Mouse (Mus musculus): ENCODE measurements at regions not wholly inside any gene's neighbourhood (a gene's known extent, or its start where the extent isn't known, plus 50 kb on each side); places are given as distances from the start of the nearest gene placed in this dataset.
A peak's percentile ranks its signal among the peaks of the same experiment; 100 is the strongest.

DNA sequence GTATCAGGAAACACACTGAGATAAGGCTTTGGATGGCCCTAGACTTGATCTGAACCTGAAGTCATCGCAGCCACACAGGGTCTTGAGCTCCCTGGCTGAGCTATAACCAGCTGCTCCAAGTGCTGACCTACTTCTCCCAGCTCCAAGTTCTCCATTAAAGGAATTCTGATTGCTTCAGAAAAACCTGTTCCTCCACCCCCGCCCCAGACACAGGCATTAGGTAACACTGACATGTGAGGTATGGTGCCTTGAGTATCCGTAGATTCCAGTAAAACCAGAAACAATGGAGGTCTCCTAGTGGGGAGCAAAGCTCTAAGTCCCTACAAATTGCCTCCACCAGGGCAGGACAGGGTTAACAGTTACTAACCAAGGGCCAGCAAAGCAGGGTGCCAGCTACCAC lies 129.4 kb upstream of the Topaz1 start:
- DNase-seq (ENCODE audit: inconsistent age in 2 of 2, low spot score in 1 of 2): no peak

DNA sequence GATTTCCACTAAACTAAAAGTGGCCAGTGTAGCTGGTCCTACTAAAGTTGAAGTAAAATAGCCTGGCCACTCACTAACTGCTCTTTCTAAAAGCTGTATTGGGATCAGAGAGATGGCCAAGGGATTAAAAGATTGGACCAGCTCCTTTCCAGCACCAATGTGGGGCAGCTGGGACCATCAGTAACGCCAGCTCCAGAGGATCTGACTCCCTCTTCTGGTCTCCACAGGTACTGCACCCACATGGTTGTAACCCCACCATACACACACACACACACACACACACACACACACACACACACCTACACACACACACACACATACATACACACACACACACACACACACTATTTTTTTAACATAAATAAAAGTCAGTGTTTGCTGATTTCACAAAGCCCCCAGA lies 122.1 kb upstream of the Topaz1 start:
- no peak for DNase-seq (ENCODE audit: inconsistent age in 2 of 2, low spot score in 1 of 2)

DNA sequence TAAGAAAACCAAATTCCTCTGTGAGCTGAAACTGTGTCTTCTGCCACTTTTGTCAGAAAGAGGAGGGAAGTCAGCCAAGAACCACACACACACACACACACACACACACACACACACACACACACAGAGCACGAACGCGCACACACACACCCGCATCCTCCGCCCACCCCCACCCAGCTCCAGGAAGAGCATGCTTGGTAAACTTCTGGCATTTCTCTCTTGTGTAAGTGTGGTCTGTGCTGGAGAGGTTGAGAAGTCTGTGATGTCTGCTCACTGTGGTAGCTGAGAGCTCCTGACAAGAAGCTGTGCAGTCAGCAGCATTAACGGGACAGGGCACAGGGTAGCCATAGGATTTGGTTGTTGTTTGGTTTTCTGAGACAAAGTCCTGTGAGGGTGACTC lies 120.8 kb upstream of the Topaz1 start:
- no peak for DNase-seq (ENCODE audit: inconsistent age in 2 of 2, low spot score in 1 of 2)

DNA sequence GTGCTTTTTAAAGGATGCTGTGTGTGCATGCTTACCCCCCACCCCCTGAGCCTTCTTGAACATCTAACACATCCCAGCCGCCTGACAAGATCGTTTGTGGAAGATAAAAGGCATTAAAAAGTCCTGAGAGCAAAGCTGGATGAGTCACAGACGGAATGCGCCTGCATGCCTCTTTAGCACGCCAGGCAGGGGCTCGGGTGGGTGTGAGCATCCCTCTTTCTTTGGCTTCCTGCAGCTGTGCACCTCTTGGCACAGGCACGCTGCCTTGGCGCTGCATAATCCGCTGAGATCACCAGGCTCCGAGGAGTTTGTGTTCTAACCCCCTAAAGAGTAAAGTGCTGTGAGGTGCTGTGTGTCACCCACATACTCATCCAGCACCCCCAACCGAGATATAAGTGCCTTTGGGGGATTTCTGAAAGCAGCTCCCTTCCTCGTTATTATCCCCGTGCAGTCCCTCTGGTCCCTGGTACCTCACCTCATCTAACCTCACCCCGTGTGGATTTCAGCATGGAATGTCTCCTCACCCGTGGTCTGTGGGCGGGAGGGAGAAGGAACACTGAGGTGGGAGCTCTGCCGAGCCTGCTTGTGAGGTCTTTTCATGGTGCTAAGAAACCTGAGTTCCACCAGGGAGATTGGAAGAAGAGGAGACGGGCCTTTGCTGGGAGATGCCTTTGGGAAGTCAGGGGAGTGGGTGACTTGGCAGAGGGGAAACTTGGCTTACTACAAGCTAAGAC lies 117.8 kb upstream of the Topaz1 start:
- DNase-seq (ENCODE audit: inconsistent age in 2 of 2, low spot score in 1 of 2): no peak

DNA sequence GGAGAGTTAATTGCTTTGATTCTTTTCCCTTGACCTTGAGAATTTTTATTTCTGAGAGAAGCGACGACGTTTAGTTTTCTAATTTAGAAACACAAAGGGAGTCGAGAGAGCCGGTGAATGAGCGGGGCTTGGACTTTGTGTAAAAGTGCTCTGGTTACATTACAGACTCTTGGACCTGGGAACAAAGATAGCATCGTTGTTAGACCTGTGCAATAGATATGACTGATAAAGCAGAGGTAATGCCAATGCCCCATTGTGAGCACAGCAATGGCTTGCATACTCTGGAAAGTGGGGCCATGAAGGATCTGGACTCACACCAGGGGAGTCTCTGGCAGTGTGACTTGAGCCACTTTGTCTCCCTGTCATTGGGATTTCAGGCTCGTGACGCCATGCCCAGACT lies 115.4 kb upstream of the Topaz1 start:
- no peak for DNase-seq (ENCODE audit: inconsistent age in 2 of 2, low spot score in 1 of 2)

DNA sequence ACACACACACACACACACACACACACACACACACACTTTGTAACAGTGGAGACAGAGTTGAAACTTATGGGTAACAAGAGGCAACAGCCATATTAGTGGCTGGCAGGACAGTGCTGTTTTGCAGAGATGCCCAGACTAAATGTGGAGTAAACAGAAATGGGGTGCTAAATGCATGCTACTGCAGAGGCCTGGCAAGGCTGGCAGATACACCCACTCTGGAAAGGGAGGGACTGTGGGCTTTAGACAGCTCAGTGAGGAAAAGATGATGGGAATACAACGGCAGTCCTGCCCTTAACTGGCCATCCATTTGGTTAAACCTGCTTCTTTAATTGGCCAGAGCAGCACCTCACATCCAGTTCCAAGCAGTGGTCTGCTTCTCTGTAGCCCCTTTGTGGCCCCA lies 113.7 kb upstream of the Topaz1 start:
- no peak for DNase-seq (ENCODE audit: inconsistent age in 2 of 2, low spot score in 1 of 2)

DNA sequence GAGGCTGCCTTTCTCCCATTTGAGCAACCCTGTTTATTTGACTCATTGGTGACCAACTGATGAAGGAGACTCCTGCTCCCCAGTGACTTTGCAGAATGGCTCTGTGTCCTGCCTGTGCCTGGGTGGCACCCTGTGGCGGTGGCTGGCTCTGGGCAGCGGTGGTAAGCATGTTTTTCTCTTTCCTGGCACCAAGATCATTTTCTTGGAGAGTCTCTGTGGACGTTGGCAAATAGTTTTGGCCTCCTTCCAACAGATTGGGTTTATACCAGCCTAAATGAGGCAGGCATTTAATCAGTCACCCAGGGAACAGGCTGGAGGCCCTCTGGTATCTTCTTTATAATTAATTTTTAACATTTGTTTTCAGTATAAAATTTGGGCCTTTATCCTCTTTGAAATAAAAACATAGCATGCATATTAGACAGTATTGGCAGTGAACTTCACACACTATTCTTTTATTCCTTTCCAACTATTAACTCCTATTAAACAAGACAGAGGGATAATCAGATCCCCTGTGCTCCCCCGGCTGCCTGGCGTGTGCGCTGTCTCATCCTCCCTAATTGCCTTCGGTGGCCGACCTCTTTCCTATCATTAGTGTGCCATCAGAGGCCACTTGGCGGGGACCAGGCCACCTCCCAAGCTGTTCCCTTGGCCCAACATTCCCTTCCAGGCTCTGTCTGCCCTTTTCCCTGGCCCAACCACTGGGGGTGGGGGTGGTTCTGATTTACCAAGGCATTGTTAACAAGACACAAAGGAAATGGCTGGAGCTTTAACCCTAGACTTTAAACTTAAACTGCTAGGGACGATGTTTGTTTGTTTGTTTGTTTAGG lies 111.8 kb upstream of the Topaz1 start:
- peak; percentile 12 to 83 for DNase-seq (ENCODE audit: inconsistent age in 2 of 2, low spot score in 1 of 2)

DNA sequence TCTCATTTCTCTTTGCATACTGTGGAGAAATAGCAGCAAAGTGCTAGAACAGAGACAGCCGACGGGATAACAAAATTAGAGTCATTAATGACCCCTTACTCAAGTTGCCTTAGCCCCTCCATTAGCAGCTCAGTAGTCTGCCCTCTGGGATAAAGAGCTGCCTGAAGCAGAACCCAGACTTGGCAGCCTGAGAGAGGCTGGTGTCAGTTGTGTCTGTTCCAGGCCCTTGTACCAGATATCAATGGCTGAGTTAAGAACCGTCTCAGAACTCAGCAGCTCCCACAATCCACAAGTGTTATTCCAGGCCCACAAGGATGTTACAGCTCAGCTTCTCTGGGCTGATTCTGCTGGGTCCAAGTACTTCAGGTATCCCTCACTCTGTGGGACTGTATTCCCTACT lies 109.6 kb upstream of the Topaz1 start:
- peak in 1 of 2 experiments; percentile 32 for DNase-seq (ENCODE audit: inconsistent age in 2 of 2, low spot score in 1 of 2)

DNA sequence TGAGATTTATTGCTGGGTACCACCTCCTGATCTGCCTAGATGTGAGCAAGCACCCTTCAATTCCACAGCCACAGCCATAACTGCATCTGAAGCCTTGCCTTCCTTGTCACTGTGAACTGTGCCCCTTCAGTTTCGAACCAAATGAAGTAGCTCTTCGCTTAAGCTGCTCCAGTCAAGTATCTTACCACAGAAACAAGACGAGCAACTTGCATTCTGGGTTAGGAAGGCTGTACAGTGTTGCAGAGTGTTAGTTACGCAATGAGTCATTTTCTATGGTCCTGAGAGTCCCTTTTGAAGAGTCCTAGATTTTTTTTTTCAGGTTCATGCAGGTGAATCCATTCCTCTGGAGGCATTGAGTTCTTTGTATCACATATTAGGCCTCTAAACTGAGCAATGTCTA lies 107.9 kb upstream of the Topaz1 start:
- no peak for DNase-seq (ENCODE audit: inconsistent age in 2 of 2, low spot score in 1 of 2)

DNA sequence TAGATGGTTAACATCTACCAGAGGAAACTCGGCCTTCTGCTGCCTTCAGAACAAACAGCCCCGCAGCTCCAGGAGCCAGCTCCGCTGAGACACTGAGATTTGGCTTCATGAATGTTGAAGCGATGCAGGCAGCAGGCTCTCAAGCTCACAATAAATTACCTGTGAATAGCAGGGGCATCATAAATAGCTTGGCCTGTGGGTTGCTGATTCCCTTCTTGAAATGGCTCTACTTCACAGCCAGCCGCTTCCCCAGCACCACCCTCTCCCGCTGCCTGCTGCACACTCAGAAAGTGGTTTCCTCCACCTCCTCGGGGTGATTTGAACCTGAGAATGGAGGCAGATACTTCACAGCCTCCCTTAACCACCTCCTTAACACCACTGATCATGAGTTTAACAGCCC lies 104.2 kb upstream of the Topaz1 start:
- no peak for DNase-seq (ENCODE audit: inconsistent age in 2 of 2, low spot score in 1 of 2)

DNA sequence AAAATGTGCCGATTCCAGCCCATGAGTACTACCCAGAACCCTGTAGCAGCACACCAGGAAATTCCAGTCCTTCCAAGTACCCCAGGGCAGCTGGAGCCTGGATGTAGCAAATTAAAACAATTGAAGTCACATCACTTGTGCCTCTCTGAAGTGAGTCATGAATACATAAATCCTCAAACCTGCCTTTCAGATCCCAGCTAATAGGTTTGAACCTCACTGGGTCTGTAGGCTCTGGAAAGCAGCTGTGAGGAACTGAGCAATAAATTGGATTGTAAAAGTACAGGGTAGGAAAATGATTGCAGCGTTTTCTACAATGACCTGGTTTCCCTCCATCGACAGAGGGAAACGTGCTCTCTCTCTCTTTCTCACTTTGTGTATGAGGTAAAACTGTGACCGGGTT lies 101.6 kb upstream of the Topaz1 start:
- peak in 1 of 2 experiments; percentile 24 for DNase-seq (ENCODE audit: inconsistent age in 2 of 2, low spot score in 1 of 2)

DNA sequence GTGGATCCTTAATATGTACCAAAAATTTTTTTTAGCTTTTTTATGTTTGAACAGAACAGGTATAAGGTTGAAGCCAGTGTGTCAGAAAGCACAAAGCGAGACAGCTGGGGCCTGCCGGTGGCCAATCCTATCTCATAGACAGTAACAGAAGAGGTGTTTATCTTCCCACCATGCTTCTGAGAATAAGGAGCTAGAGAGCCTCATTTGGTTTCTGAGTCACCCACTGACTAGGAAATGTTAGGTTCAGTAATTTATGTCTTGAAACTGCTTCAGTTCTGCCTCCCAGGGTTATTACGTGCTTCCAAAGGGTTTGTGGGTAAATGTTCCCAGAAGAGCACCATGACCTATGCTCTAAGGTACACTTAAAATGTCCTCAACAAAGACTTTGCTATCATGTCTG lies 96.3 kb upstream of the Topaz1 start:
- no peak for DNase-seq (ENCODE audit: inconsistent age in 2 of 2, low spot score in 1 of 2)

DNA sequence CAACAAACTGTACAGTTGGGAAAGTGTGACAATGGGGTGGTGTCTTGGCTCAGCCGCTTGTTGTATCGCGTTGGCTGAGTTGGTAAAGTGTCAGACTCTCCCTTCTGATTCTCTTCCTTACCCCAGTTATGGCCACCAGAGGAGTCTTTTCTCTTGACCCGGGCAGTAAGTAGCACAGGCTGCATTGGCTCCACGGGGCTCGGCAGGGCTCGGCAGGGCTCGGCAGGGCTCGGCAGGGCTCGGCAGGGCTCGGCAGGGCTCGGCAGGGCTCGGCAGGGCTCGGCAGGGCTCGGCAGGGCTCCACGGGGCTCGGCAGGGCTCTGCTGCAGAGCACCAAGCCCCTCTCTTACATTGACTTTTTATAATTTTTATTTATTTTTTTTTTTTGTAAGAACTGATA lies 91.6 kb upstream of the Topaz1 start:
- peak; percentile 35 to 74 for DNase-seq (ENCODE audit: inconsistent age in 2 of 2, low spot score in 1 of 2)

DNA sequence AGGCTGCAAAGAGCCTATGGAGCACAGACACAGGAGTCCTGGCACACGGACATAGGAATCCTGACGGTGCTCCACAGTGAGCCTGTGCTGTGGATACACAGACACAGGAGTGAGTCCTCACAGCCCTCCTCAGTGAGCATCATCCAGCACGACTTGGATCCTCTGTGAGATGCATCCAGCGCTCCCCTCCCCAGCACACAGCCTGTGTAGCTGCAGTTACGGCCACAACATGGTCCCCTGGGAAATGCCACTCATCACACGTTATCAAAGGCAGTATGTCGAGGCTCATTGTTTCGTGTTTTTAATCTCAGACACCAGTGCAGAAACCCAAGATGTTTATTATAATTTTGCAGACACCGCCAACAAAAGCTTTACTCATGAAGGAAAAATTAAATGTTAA lies 87.1 kb upstream of the Topaz1 start:
- no peak for DNase-seq (ENCODE audit: inconsistent age in 2 of 2, low spot score in 1 of 2)

DNA sequence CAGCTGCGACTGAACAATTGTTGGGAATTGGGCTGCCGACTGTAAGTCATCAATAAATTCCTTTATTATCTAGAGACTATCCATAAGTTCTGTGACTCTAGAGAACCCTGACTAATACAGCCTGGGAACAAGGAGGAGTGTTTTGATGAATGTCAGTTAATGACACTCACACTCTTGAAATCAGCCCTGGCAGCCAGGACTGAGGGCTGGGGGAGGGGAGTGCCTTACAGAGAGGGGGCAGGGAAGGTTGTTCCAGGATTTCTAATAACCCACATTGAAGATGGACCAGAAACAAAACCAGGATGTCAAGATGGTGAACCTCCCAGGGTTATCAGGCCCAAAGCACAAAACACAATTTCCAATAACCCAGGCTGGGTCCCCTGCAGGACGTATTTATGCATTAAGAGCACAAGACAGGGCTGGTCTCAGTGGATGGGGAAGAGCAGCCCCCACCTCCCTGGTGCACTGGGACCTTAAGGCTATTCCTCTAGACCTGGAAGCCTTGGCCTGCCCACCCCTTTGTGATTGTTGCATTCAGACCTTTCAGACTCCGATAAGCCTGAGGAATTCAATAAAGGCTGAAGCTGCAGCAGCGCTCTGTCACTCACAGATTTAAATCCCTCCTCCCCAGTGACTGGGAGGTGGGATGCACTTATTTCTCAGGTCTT lies 80.0 kb upstream of the Topaz1 start:
- no peak for DNase-seq (ENCODE audit: inconsistent age in 2 of 2, low spot score in 1 of 2)

DNA sequence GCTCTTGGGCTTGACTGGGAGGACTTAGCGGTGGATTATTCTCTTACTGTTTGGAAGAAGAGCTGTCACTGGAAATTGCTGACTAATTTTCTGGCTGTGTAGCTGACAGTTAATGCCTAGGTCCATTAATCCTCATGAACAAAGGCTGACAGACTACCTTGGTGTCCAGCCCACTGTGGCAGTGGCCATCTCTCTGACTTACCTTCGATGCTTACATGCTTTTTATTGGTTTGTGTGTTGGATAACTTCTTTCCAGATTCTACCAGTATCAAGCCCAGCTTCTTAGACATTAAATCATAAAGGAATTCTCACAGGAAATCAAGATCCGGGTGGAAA lies 79.5 kb upstream of the Topaz1 start:
- no peak for DNase-seq (ENCODE audit: inconsistent age in 2 of 2, low spot score in 1 of 2)

DNA sequence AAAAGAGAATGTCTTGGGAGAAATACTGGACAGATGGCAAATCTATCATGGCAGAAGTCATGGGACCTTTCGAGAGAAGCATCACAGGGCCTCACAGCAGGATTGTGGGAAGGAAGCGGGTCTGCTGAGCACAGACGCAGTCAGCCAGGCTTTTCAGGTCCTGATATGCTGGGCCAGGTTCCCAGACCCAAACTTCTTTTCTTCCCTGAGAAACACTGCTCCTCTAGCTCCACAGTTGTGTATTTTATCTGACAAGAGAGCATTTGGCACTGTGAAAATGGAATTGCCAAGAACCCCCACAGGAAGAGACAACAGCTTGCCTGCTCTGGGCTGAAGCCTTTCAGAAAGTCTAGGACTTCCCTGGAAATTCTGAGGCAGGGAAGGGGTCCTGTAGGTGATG lies 73.4 kb upstream of the Topaz1 start:
- no peak for DNase-seq (ENCODE audit: inconsistent age in 2 of 2, low spot score in 1 of 2)

DNA sequence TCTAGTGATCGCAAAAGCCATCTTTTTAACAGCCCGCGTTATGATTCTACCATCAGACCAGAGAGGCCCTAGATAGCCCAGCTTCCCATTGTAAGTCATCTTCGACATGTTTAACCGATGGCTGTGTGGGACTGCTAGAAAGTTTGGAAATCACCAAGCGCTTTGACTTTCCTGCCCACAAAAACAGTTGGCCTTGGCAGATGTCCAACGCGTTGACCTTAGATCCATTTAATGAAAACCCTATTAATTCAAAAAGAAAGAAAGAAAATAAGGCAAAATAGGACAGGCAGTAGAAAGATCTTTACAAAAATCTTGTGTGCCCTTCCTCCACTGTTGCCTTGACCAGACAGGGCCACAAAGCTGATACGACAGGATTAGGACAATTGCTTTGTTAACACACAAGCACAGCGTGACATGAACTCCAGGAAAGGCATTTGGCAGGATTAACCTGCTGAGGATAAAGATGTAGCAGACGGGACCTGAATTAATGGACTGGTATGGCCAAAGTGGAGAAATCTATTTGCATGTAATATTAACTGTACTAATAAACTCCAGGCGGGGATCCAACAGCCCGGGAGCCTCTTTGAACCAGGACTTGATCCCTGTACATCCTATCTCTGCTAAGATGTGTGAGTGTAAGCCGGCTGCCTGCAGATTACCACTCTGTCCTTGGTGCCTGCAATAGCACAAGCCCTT lies 69.0 kb upstream of the Topaz1 start:
- peak; percentile 23 to 84 for DNase-seq (ENCODE audit: inconsistent age in 2 of 2, low spot score in 1 of 2)

DNA sequence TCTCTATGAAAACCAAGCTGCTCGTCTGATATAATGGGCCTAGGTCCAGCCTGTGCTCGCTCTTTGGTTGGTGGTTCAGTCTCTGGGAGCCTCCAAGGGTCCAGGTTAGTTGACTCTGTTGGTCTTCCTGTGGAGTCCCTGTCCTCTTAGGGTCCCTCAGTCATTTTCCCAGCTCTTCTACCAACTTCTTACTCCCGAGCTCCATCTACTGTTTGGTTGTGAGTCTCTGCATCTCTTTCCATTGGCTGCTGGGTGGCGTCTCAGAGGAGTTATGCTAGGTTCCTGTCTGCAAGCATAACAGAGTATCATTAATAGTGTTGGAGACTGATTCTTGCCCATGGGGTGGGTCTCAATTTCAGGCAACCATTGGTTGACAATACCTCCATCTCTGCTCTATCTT lies 60.0 kb upstream of the Topaz1 start:
- peak in 1 of 2 experiments; percentile 74 for DNase-seq (ENCODE audit: inconsistent age in 2 of 2, low spot score in 1 of 2)

DNA sequence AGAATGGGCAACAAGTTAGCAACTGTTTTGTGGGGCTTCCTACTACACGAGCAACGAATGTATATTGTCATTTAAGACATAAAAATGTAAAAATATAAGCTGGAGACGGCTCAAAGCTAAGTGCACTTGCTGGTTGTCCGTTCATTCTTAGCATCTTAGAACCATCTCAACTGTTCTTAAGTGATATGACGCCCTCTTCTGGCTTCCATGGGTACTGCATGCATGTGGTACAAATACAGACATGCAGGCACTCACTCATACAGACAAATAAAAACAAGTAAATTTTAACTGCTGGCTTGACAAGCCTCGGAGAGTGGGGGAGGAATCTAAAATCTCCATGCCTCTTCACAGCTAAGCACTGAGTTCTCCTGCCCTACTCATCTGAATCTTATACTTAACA lies 55.3 kb upstream of the Topaz1 start:
- DNase-seq (ENCODE audit: inconsistent age in 2 of 2, low spot score in 1 of 2): no peak

DNA sequence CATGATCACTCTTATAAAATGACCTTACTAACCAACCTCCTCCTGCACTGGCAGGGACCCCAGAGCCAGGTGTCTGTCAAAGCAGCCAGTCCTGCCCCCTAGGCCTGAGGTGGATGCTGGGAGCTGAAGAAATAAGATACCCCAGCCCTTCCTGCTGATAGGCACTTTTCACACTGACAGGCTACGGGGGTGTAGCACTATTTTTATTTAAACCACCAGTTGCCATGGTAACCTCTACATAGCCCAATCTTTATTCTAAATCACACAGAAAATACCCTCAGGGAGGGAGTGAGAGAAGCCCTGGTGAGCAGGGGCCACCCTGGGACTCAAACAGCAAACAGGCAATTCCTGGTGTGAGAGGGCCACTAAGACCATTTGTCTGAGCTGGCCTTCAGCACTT lies 51.4 kb upstream of the Topaz1 start:
- DNase-seq (ENCODE audit: inconsistent age in 2 of 2, low spot score in 1 of 2): no peak
